Mouse (Mus musculus) lung, adult 2 months (tissue): ENCODE data around the gene Stom. TPM values are rescaled to one million over a fixed set of nuclear protein-coding genes. Genes with fewer than 3 reads are reported as not detected.

ENCODE experiments used
- DNase-seq: peaks from one replicate; pipeline ENCODE4 v3.0.0; 2022
- H3K4me1 ChIP-seq: fragments of 200-500 bp; 2 replicates; pipeline ENCODE4 v1.6.1; 2011; ENCODE audit warnings: low read length; ENCODE audit not compliant: control insufficient read depth, insufficient read depth
- H3K4me3 ChIP-seq: fragments of 200-500 bp; replicated peaks from 2 replicates; pipeline ENCODE3; 2011; ENCODE audit warnings: low read depth, mild to moderate bottlenecking, control low read depth, low read length; ENCODE audit errors: extremely low read depth
- CTCF ChIP-seq: fragments of 200-500 bp; IDR thresholded peaks from 2 replicates; pipeline ENCODE4 v1.5.1; 2011; ENCODE audit warnings: mild to moderate bottlenecking, low read length, control low read depth; ENCODE audit not compliant: insufficient read depth
- POLR2A ChIP-seq: fragments of 200-500 bp; IDR thresholded peaks from 2 replicates; pipeline ENCODE4 v1.6.1; 2011; ENCODE audit warnings: low read depth, mild to moderate bottlenecking, control low read depth, low read length, borderline replicate concordance; ENCODE audit errors: extremely low read depth
- WGBS: fragments of 180-500 bp; shearing (Covaris S2); methylation state at CpG from one replicate; pipeline ENCODE4 v1.1.7; 2018; 5-methylcytosine and 5-hydroxymethylcytosine counted together
- polyA plus RNA-seq: library from polyadenylated mRNA; depleted of rRNA; stranded (reverse); fragments of >200 nt; gene quantifications from 2 replicates; pipeline ENCODE4 v1.2.3, GENCODE M21; 2012

Stom gene
- polyA plus RNA-seq, 1 experiment = 69.5 TPM

- no peak overlapping the region for H3K4me3 ChIP-seq
- WGBS = 28% methylated on average over 6 of the region's 6 CpGs
- no peak for DNase-seq
- TF ChIP-seq POLR2A (no peak), CTCF (no peak)
- peaks cover 11% of the 10 kb centered on the region for H3K4me1 ChIP-seq
These were observed 1.9 kb upstream of the Stom start for GRCm38 (mm10) chr2:35338707-35339106.

- TF ChIP-seq CTCF = no peak
- TF ChIP-seq POLR2A = no peak
- Histone ChIP-seq H3K4me1 (peaks cover 11% of the 10 kb centered on the region), H3K4me3 (no peak overlapping the region)
- DNase-seq = no peak
- 45% methylated on average over 1 of the region's 1 CpGs for WGBS
These were observed 1.3 kb upstream of the Stom start for GRCm38 (mm10) chr2:35338036-35338435.

- no peak for DNase-seq
- Histone ChIP-seq H3K4me3 (peak overlapping the region; percentile 63), H3K4me1 (peaks cover 11% of the 10 kb centered on the region)
- WGBS = 13% methylated on average over 10 of the region's 10 CpGs
- TF ChIP-seq CTCF = no peak
- no peak for TF ChIP-seq POLR2A
These were observed 643 bp upstream of the Stom start for GRCm38 (mm10) chr2:35337419-35337818.

- TF ChIP-seq POLR2A (no peak), CTCF (no peak)
- DNase-seq = no peak
- WGBS = 24% methylated on average over 7 of the region's 7 CpGs
- Histone ChIP-seq H3K4me1 (peaks cover 11% of the 10 kb centered on the region), H3K4me3 (no peak overlapping the region)
These were observed 1.2 kb downstream of the Stom start for GRCm38 (mm10) chr2:35335620-35336019.

GRCm38 (mm10) chr2:35333670-35334069 lies 3.1 kb downstream of the Stom start:
- no peak for DNase-seq
- TF ChIP-seq CTCF = no peak
- TF ChIP-seq POLR2A = no peak
- H3K4me1 ChIP-seq = peaks cover 8% of the 10 kb centered on the region
- no peak overlapping the region for H3K4me3 ChIP-seq

- Histone ChIP-seq H3K4me1 (peaks cover 9% of the 10 kb centered on the region), H3K4me3 (no peak overlapping the region)
- WGBS = 34% methylated on average over 2 of the region's 2 CpGs
- TF ChIP-seq CTCF (no peak), POLR2A (no peak)
- no peak for DNase-seq
These were observed 5.6 kb downstream of the Stom start for GRCm38 (mm10) chr2:35331205-35331604.

- Histone ChIP-seq H3K4me1 (peaks cover 6% of the 10 kb centered on the region; the same call in 1 of the 2 replicates), H3K4me3 (no peak overlapping the region)
- 81% methylated on average over 2 of the region's 2 CpGs for WGBS
- DNase-seq = no peak
- TF ChIP-seq POLR2A (no peak), CTCF (no peak)
These were observed 7.7 kb downstream of the Stom start for GRCm38 (mm10) chr2:35329061-35329460.

GRCm38 (mm10) chr2:35328064-35328792 lies 8.5 kb downstream of the Stom start:
- 46% methylated on average over 11 of the region's 11 CpGs for WGBS
- no peak overlapping the region for H3K4me3 ChIP-seq
- TF ChIP-seq CTCF (no peak), POLR2A (no peak)
- DNase-seq = no peak
- H3K4me1 ChIP-seq = peaks cover 6% of the 10 kb centered on the region; the same call in 1 of the 2 replicates

GRCm38 (mm10) chr2:35327583-35327982 lies 9.2 kb downstream of the Stom start:
- Histone ChIP-seq H3K4me1 (peaks cover 8% of the 10 kb centered on the region; the same call in 1 of the 2 replicates), H3K4me3 (no peak overlapping the region)
- TF ChIP-seq CTCF (no peak), POLR2A (no peak)
- WGBS = 39% methylated on average over 10 of the region's 10 CpGs
- no peak for DNase-seq

GRCm38 (mm10) chr2:35326931-35327330 lies 9.8 kb downstream of the Stom start:
- DNase-seq = no peak
- whole genome bisulfite sequencing = 35% methylated on average over 1 of the region's 1 CpGs
- H3K4me3 ChIP-seq = no peak overlapping the region
- TF ChIP-seq POLR2A = no peak
- no peak for TF ChIP-seq CTCF
- peaks cover 11% of the 10 kb centered on the region; the same call in 1 of the 2 replicates for H3K4me1 ChIP-seq

- no peak overlapping the region for H3K4me3 ChIP-seq
- no peak for DNase-seq
- no peak for TF ChIP-seq POLR2A
- no peak for TF ChIP-seq CTCF
- WGBS = 77% methylated on average over 10 of the region's 10 CpGs
- H3K4me1 ChIP-seq = peaks cover 13% of the 10 kb centered on the region; the same call in 1 of the 2 replicates
These were observed 10.8 kb downstream of the Stom start for GRCm38 (mm10) chr2:35325930-35326329.
